Mouse (Mus musculus) heart, postnatal 0 days (tissue): Measurements from ENCODE around the gene Fgf22. TPM values are rescaled to one million over a fixed set of nuclear protein-coding genes. Genes with fewer than 3 reads are reported as not detected.
A peak's percentile ranks its signal among the peaks of the same experiment; 100 is the strongest.

Experiments
- ATAC-seq: fragments of 200-750 bp; cut with Nextera tagmentation; 2 replicates; pipeline ENCODE4 v1.8.0; 2017; ENCODE audit warnings: low read depth, moderate number of reproducible peaks, moderate library complexity; ENCODE audit not compliant: insufficient read depth
- DNase-seq: peaks from one replicate; pipeline ENCODE4 v3.0.0-alpha.2; 2016; ENCODE audit warnings: low spot score
- H3K27ac ChIP-seq: fragments of 300-500 bp; sonication (generic); 2 replicates; pipeline ENCODE4 v1.5.1; 2014; ENCODE audit warnings: low read depth, mild to moderate bottlenecking
- H3K27me3 ChIP-seq: fragments of 300-500 bp; sonication (generic); 2 replicates; pipeline ENCODE4 v1.6.1; 2014; ENCODE audit warnings: low read length, mixed read lengths; ENCODE audit not compliant: control insufficient read depth, insufficient read depth
- H3K36me3 ChIP-seq: fragments of 300-500 bp; sonication (generic); replicated peaks from 2 replicates; pipeline ENCODE4 v1.6.1; 2014; ENCODE audit warnings: low read length, mixed read lengths; ENCODE audit not compliant: control insufficient read depth, insufficient read depth
- H3K4me1 ChIP-seq: fragments of 300-500 bp; sonication (generic); 2 replicates; pipeline ENCODE4 v1.6.1; 2014; ENCODE audit warnings: antibody characterized with exemption; ENCODE audit not compliant: control insufficient read depth, insufficient read depth
- H3K4me2 ChIP-seq: fragments of 300-500 bp; sonication (generic); 2 replicates; pipeline ENCODE4 v1.6.1; 2014; ENCODE audit warnings: low read depth, mild to moderate bottlenecking, low read length, moderate library complexity
- H3K4me3 ChIP-seq: fragments of 300-500 bp; sonication (generic); 2 replicates; pipeline ENCODE4 v1.5.1; 2014; ENCODE audit warnings: low read depth, low read length
- H3K9ac ChIP-seq: fragments of 300-500 bp; sonication (generic); replicated peaks from 2 replicates; pipeline ENCODE4 v1.6.1; 2014; ENCODE audit warnings: low read depth, low read length, mixed read lengths
- H3K9me3 ChIP-seq: fragments of 300-500 bp; sonication (generic); replicated peaks from 2 replicates; pipeline ENCODE4 v1.6.1; 2016; ENCODE audit warnings: low read length; ENCODE audit not compliant: control insufficient read depth
- CTCF ChIP-seq: IDR thresholded peaks from 2 replicates; pipeline ENCODE4 v1.5.1; 2016; ENCODE audit warnings: antibody characterized with exemption, control low read depth, low read depth
- EP300 ChIP-seq: IDR thresholded peaks from 2 replicates; pipeline ENCODE4 v1.6.1; 2016; ENCODE audit warnings: antibody characterized with exemption, low read depth
- WGBS: fragments of 180-500 bp; shearing (Covaris S2); extraction: QIAGEN DNeasy Blood & Tissue Kit; methylation state at CpG from one replicate; pipeline ENCODE4 v1.1.7; 2014; 5-methylcytosine and 5-hydroxymethylcytosine counted together
- polyA plus RNA-seq: library from polyadenylated mRNA; unstranded; fragments of >200 nt; fragmentation: Nextera tagmentation; extraction: Ambion mirVana; gene quantifications from 2 replicates; pipeline ENCODE4 v1.2.1, GENCODE M21; 2015
- total RNA-seq: library from RNA; depleted of rRNA; stranded (reverse); fragments of >200 nt; gene quantifications from 2 replicates; pipeline ENCODE4 v1.2.3, GENCODE M21; 2014; ENCODE audit warnings: low replicate concordance; rRNA removed

Fgf22 gene
- total RNA-seq (not detected in 2 replicates), polyA plus RNA-seq (0.14 TPM in 1 of 2 replicates, not detected in the other)

GRCm38 (mm10) chr10:79754856-79755516, at the start of gene Fgf22:
Gene Fgf22 (plus strand): TSS chr10:79755076.
- Histone ChIP-seq H3K36me3 (peaks cover 28% of the 10 kb centered on the region), H3K4me3 (peak within 1 kb of the TSS; percentile 27), H3K9me3 (no peaks in the 10 kb centered on the region), H3K27me3 (no peaks in the 10 kb centered on the region), H3K4me2 (peak within 1 kb of the TSS; percentile 52), H3K9ac (peak within 1 kb of the TSS; percentile 6; the same call in 1 of the 2 replicates), H3K27ac (no peak within 1 kb of the TSS), H3K4me1 (peaks cover 6% of the 10 kb centered on the region; the same call in 1 of the 2 replicates)
- ATAC-seq, result peak; percentile 75
- WGBS, result under 1% methylated on average over 32 of the region's 36 CpGs
- no peak for DNase-seq
- TF ChIP-seq CTCF (no peak), EP300 (no peak)

GRCm38 (mm10) chr10:79705951-79706350, 48.9 kb upstream of the Fgf22 start:
- Histone ChIP-seq H3K9ac (peak overlapping the region; percentile 88; the same call in 1 of the 2 replicates), H3K4me3 (peak overlapping the region; percentile 79), H3K27ac (peak overlapping the region; percentile 70), H3K27me3 (no peaks in the 10 kb centered on the region), H3K4me2 (peak overlapping the region; percentile 67), H3K4me1 (peaks cover 48% of the 10 kb centered on the region), H3K36me3 (peaks cover 18% of the 10 kb centered on the region), H3K9me3 (no peaks in the 10 kb centered on the region)
- 50% methylated on average over 5 of the region's 5 CpGs for WGBS
- no peak for TF ChIP-seq EP300
- no peak for TF ChIP-seq CTCF
- no peak for ATAC-seq
- no peak for DNase-seq

GRCm38 (mm10) chr10:79706406-79707094, 48.3 kb upstream of the Fgf22 start:
- TF ChIP-seq CTCF (no peak), EP300 (no peak)
- Histone ChIP-seq H3K9me3 (no peaks in the 10 kb centered on the region), H3K27ac (peak overlapping the region; percentile 70), H3K27me3 (no peaks in the 10 kb centered on the region), H3K9ac (peak overlapping the region; percentile 88; the same call in 1 of the 2 replicates), H3K4me1 (peaks cover 42% of the 10 kb centered on the region), H3K4me3 (peak overlapping the region; percentile 79), H3K4me2 (peak overlapping the region; percentile 67), H3K36me3 (peaks cover 24% of the 10 kb centered on the region)
- ATAC-seq (no peak), DNase-seq (no peak)
- WGBS, result 48% methylated on average over 5 of the region's 5 CpGs

GRCm38 (mm10) chr10:79707162-79707561, 47.7 kb upstream of the Fgf22 start:
- DNase-seq (no peak), ATAC-seq (no peak)
- TF ChIP-seq EP300 (no peak), CTCF (no peak)
- Histone ChIP-seq H3K9ac (no peak overlapping the region), H3K27me3 (no peaks in the 10 kb centered on the region), H3K4me1 (peaks cover 36% of the 10 kb centered on the region), H3K4me3 (no peak overlapping the region), H3K9me3 (no peaks in the 10 kb centered on the region), H3K4me2 (peak overlapping the region; percentile 25), H3K27ac (peak overlapping the region; percentile 19), H3K36me3 (peaks cover 30% of the 10 kb centered on the region)
- 57% methylated on average over 1 of the region's 1 CpGs for WGBS

GRCm38 (mm10) chr10:79707759-79708158, 47.1 kb upstream of the Fgf22 start:
- peaks cover 36% of the 10 kb centered on the region for H3K4me1 ChIP-seq
- 36% methylated on average over 4 of the region's 4 CpGs for WGBS
- no peaks in the 10 kb centered on the region for H3K27me3 ChIP-seq
- no peak overlapping the region for H3K9ac ChIP-seq
- H3K27ac ChIP-seq, result peak overlapping the region; percentile 19
- no peak for DNase-seq
- H3K36me3 ChIP-seq, result peaks cover 30% of the 10 kb centered on the region
- no peak for ATAC-seq
- no peak overlapping the region for H3K4me3 ChIP-seq
- H3K9me3 ChIP-seq, result no peaks in the 10 kb centered on the region
- no peak overlapping the region for H3K4me2 ChIP-seq
- no peak for TF ChIP-seq CTCF
- no peak for TF ChIP-seq EP300
